Mouse (Mus musculus): ENCODE results near the gene Id2. TPM values are rescaled to one million over a fixed set of nuclear protein-coding genes. Genes with fewer than 3 reads are reported as not detected.
A peak's percentile ranks its signal among the peaks of the same experiment; 100 is the strongest.

Gene Id2
- polyA plus RNA-seq, 1 experiment from 2014 or later: 161 TPM

- no peak overlapping the region for H3K4me3 ChIP-seq (replicated peaks)
- H3K9ac ChIP-seq (replicated peaks): no peak overlapping the region
- H3K4me1 ChIP-seq (replicated peaks): peaks cover 30% of the 10 kb centered on the region
- no peaks in the 10 kb centered on the region for H3K9me3 ChIP-seq
- no peak overlapping the region for H3K4me2 ChIP-seq (replicated peaks)
- H3K27me3 ChIP-seq: 0 out of 2 replicates have a peak, but pooled peaks cover 4% of the 10 kb centered on the region
- WGBS: 83% methylated on average over 6 of the region's 6 CpGs
- no peaks in the 10 kb centered on the region for H3K36me3 ChIP-seq
- ATAC-seq: no peak
- no peak overlapping the region for H3K27ac ChIP-seq
Measured at GRCm38 (mm10) chr12:25103911-25104310, 7.0 kb upstream of the Id2 start.

- Histone ChIP-seq H3K9ac (replicated peaks) (no peak overlapping the region), H3K4me3 (replicated peaks) (peak overlapping the region; percentile 82; the same call in 1 of the 2 replicates), H3K9me3 (no peaks in the 10 kb centered on the region), H3K4me2 (replicated peaks) (peak overlapping the region; percentile 94), H3K27ac (peak overlapping the region; percentile 92), H3K4me1 (replicated peaks) (peaks cover 47% of the 10 kb centered on the region), H3K27me3 (0 out of 2 replicates have a peak, but pooled peaks cover 4% of the 10 kb centered on the region), H3K36me3 (no peaks in the 10 kb centered on the region)
- ATAC-seq: no peak
- 12% methylated on average over 5 of the region's 5 CpGs for WGBS
Measured at GRCm38 (mm10) chr12:25101389-25101788, 4.4 kb upstream of the Id2 start.

- H3K4me3 ChIP-seq (replicated peaks): peak overlapping the region; percentile 82
- H3K4me1 ChIP-seq (replicated peaks): peaks cover 48% of the 10 kb centered on the region
- peak overlapping the region; percentile 92 for H3K27ac ChIP-seq
- no peak for ATAC-seq
- no peaks in the 10 kb centered on the region for H3K9me3 ChIP-seq
- no peaks in the 10 kb centered on the region for H3K36me3 ChIP-seq
- 0 out of 2 replicates have a peak, but pooled peaks cover 4% of the 10 kb centered on the region for H3K27me3 ChIP-seq
- WGBS: under 1% methylated on average over 57 of the region's 59 CpGs
- peak overlapping the region; percentile 66 for H3K9ac ChIP-seq (replicated peaks)
- peak overlapping the region; percentile 94 for H3K4me2 ChIP-seq (replicated peaks)
Measured at GRCm38 (mm10) chr12:25100411-25101217, 3.7 kb upstream of the Id2 start.

DNA sequence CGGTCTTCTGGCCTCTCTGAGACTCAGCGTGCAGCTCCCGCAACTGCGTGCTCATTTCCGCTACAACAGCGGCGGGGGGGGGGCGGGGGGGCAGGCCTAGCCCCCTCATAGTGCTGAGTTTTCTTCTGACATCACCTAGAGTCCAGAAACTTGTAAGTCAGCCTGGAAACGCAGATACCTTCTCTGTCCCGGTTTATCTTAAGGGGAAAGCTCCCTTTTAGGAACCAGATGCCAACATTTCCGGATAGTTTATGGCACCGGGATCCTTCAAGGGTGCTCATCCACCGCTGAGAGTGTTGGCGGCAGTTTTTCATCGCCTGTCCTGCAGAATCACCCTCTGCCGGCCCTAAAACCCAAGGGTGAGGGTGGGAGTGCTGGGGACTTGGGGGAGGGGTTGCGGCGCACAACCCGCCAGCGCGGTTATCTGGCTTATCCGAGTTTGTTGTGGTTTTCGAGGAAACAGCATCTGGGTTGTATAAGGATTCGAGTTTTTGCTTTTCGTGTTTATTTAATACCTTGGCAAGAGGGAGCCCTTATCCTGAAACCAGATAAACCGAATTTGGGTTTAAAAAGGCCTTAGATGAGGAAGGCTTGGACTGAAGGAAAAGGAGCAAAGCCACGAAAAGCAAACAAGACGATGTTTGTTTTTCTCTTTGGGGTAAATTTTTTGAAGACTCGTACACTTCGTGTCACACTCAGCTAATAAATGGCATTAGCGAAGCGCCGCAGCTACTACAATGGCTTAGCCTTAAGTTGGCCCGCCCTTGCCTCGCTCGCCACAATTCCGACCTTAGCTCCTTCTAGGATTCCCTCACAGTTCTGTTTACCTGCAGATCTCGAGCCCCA lies 2.8 kb upstream of the Id2 start:
- Histone ChIP-seq H3K9ac (replicated peaks) (peak overlapping the region; percentile 66), H3K27me3 (0 out of 2 replicates have a peak, but pooled peaks cover 4% of the 10 kb centered on the region), H3K4me2 (replicated peaks) (peak overlapping the region; percentile 94), H3K4me3 (replicated peaks) (peak overlapping the region; percentile 82), H3K4me1 (replicated peaks) (peaks cover 51% of the 10 kb centered on the region), H3K9me3 (no peaks in the 10 kb centered on the region), H3K27ac (peak overlapping the region; percentile 92), H3K36me3 (no peaks in the 10 kb centered on the region)
- ATAC-seq: no peak
- WGBS: under 1% methylated on average over 38 of the region's 38 CpGs

- Histone ChIP-seq H3K36me3 (no peaks in the 10 kb centered on the region), H3K4me1 (replicated peaks) (peaks cover 56% of the 10 kb centered on the region), H3K4me2 (replicated peaks) (peak overlapping the region; percentile 94), H3K27ac (peak overlapping the region; percentile 92), H3K4me3 (replicated peaks) (peak overlapping the region; percentile 82), H3K27me3 (0 out of 2 replicates have a peak, but pooled peaks cover 4% of the 10 kb centered on the region), H3K9ac (replicated peaks) (peak overlapping the region; percentile 67), H3K9me3 (no peaks in the 10 kb centered on the region)
- WGBS: 0% methylated on average over 9 of the region's 9 CpGs
- 0 out of 2 replicates have a peak, but pooled peaks have one; percentile 13 for ATAC-seq
Measured at GRCm38 (mm10) chr12:25099313-25099562, 2.3 kb upstream of the Id2 start.

- peak overlapping the region; percentile 92 for H3K27ac ChIP-seq
- H3K9ac ChIP-seq (replicated peaks): peak overlapping the region; percentile 67
- 0 out of 2 replicates have a peak, but pooled peaks cover 4% of the 10 kb centered on the region for H3K27me3 ChIP-seq
- ATAC-seq: peak; percentile 84
- peak overlapping the region; percentile 82 for H3K4me3 ChIP-seq (replicated peaks)
- H3K9me3 ChIP-seq: no peaks in the 10 kb centered on the region
- WGBS: under 1% methylated on average over 61 of the region's 61 CpGs
- H3K4me2 ChIP-seq (replicated peaks): peak overlapping the region; percentile 94
- H3K36me3 ChIP-seq: no peaks in the 10 kb centered on the region
- H3K4me1 ChIP-seq (replicated peaks): peaks cover 59% of the 10 kb centered on the region
Measured at GRCm38 (mm10) chr12:25098561-25099312, 1.8 kb upstream of the Id2 start.

GRCm38 (mm10) chr12:25098161-25098550 lies 1.2 kb upstream of the Id2 start:
- Histone ChIP-seq H3K27ac (peak overlapping the region; percentile 92), H3K9ac (replicated peaks) (peak overlapping the region; percentile 67), H3K4me2 (replicated peaks) (peak overlapping the region; percentile 94), H3K9me3 (no peaks in the 10 kb centered on the region), H3K27me3 (0 out of 2 replicates have a peak, but pooled peaks cover 4% of the 10 kb centered on the region), H3K4me3 (replicated peaks) (peak overlapping the region; percentile 82), H3K4me1 (replicated peaks) (peaks cover 64% of the 10 kb centered on the region), H3K36me3 (no peaks in the 10 kb centered on the region)
- WGBS: 0% methylated on average over 10 of the region's 10 CpGs
- peak; percentile 0; the same call in 1 of the 2 replicates for ATAC-seq

GRCm38 (mm10) chr12:25097210-25098160 lies 545 bp upstream of the Id2 start:
- Histone ChIP-seq H3K4me3 (replicated peaks) (peak overlapping the region; percentile 82), H3K36me3 (no peaks in the 10 kb centered on the region), H3K9ac (replicated peaks) (peak overlapping the region; percentile 67), H3K9me3 (no peaks in the 10 kb centered on the region), H3K27me3 (0 out of 2 replicates have a peak, but pooled peaks cover 4% of the 10 kb centered on the region), H3K27ac (peak overlapping the region; percentile 92), H3K4me2 (replicated peaks) (peak overlapping the region; percentile 94), H3K4me1 (replicated peaks) (peaks cover 71% of the 10 kb centered on the region)
- ATAC-seq: no peak
- 2% methylated on average over 28 of the region's 28 CpGs for WGBS

- Histone ChIP-seq H3K36me3 (no peaks in the 10 kb centered on the region), H3K4me3 (replicated peaks) (peak overlapping the region; percentile 82), H3K27me3 (0 out of 2 replicates have a peak, but pooled peaks cover under 1% of the 10 kb centered on the region), H3K27ac (peak overlapping the region; percentile 69), H3K9ac (replicated peaks) (peak overlapping the region; percentile 62), H3K4me1 (replicated peaks) (peaks cover 71% of the 10 kb centered on the region), H3K9me3 (no peaks in the 10 kb centered on the region), H3K4me2 (replicated peaks) (peak overlapping the region; percentile 94)
- no peak for ATAC-seq
- under 1% methylated on average over 15 of the region's 15 CpGs for WGBS
Measured at GRCm38 (mm10) chr12:25096640-25097051, 294 bp downstream of the Id2 start.

DNA sequence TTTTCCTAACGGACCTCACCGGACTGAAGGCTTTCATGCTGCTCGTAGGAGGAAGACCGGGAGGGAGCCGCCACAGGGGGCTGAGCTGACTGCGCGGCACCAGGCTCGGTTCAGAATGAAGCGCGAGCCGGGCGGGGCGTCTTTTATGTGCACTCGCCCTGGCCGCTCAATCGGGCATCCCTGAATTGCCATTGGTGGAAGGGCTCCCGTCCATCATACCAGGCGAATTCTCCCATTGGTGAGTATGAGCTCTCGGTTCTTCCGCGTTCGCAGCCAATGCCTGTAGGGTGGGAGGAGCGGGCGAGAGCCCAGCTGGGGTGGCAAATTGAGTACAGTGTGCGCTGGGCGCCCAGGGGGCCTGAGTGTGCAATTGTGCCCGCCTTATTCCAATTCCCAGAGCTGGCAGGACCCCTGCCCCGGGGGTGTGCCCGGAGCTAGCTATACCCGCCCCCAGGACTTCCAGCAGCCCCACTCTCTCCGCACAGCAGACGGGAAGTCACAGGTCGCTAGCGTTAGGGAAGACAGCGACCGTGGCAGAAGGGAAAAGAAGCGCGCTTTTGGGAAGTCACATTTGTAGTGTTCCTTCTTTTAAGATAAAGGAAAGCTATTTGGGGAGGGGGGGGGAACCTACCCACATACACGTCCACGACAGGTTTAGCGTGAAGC lies 833 bp downstream of the Id2 start:
- peaks cover 66% of the 10 kb centered on the region for H3K4me1 ChIP-seq (replicated peaks)
- peak overlapping the region; percentile 79 for H3K27ac ChIP-seq
- H3K9ac ChIP-seq (replicated peaks): peak overlapping the region; percentile 82
- peak overlapping the region; percentile 82 for H3K4me3 ChIP-seq (replicated peaks)
- H3K4me2 ChIP-seq (replicated peaks): peak overlapping the region; percentile 94
- H3K36me3 ChIP-seq: no peaks in the 10 kb centered on the region
- H3K9me3 ChIP-seq: no peaks in the 10 kb centered on the region
- WGBS: 0% methylated on average over 41 of the region's 41 CpGs
- peak; percentile 91 for ATAC-seq
- no peaks in the 10 kb centered on the region for H3K27me3 ChIP-seq

Data from midbrain, embryonic 13.5 days (tissue).